Mouse (Mus musculus): ENCODE results near the gene Olfr1501. TPM values are rescaled to one million over a fixed set of nuclear protein-coding genes. Genes with fewer than 3 reads are reported as not detected.
"Not testable (repeated sequence)": the region's sequence is repeated elsewhere in the genome, so short reads cannot be mapped to it uniquely, and the experiment has no call there.

The Olfr1501 gene
- not detected in 2 replicates for polyA plus RNA-seq (2012; rRNA removed)

DNA sequence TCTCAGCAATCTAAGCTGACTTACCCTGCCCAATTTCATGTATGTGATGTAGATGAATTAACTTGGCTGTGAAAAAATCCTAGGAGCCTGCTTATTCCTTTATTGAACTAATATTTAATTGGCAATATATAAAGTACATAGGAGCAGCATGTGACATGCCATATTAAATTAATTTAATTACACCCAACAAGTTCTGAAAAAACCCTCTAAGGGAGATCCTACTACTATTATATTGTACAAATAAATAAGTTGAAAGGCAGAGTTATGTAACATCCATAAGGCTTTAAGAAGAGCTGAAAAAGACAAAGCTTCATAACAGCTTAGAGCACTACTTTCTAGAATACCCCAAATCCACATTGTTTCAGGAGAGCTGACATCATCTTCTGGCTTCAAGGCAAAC is at the start of gene Olfr1501:
Gene Olfr1501, minus strand, starts transcription at position 101 of the 400 bp plus-strand sequence.
- H3K4me1 ChIP-seq (ENCODE audit: control insufficient read depth, insufficient read depth, low read length); H3K27ac ChIP-seq (ENCODE audit: insufficient read depth, low read length); H3K4me3 ChIP-seq (ENCODE audit: insufficient read depth, low read length): not testable (repeated sequence)

DNA sequence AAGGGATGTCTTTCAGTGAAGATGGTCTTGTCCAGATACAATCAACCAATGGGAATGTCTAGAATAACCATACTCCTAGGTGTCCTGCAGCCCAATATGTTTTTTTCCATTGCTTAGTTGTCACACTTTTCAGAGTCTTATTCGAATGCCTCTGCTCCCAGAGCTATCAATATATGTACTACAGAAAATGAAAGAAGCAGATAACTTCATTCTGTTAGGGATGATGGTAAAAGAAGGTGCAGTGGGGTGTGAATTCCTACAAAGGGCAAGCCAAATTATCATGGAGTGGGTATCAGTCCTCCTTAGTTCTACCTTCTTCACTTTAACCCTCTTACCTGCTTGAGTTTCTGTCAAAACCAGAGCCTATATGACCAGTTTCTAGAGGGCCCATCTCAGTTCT is 47.3 kb upstream of the Olfr1501 start, which contains the start of gene Olfr1504:
Gene Olfr1504, minus strand, starts transcription at position 101 of the 400 bp plus-strand sequence.
- no peak within 1 kb of the TSS for H3K4me3 ChIP-seq (ENCODE audit: insufficient read depth, low read length)
- TF ChIP-seq POLR2A (IDR thresholded peaks at IDR 0.05; ENCODE audit: extremely low read depth, insufficient read depth, low read length) (no peak), CTCF (IDR thresholded peaks at IDR 0.05; ENCODE audit: extremely low read depth, insufficient read depth, low read length) (no peak)
- no peaks in the 10 kb centered on the region for H3K4me1 ChIP-seq (ENCODE audit: control insufficient read depth, insufficient read depth, low read length)
- H3K27ac ChIP-seq (ENCODE audit: insufficient read depth, low read length): no peak within 1 kb of the TSS

DNA sequence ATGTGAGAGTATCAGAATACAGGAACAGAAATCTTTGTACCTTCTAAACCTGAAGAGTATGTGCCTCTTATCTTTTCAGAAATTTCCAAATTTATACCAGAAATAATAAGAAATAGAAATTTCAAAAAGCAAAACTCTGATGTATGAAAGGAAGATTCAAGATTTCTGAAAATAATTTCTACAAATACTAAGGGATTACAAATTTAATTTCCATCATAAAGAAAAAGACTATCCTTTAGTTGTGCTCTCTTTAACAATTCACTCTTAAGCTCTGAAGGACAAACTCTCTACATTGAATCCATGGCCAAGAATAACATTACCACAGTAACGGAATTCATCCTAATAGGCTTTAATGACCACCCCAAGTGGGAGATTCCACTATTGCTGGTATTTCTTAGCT is 11.0 kb upstream of the Olfr1501 start, which contains the start of gene Olfr1502:
Gene Olfr1502, plus strand, starts transcription at position 301 of the 400 bp plus-strand sequence.
- no peak within 1 kb of the TSS for H3K4me3 ChIP-seq (ENCODE audit: insufficient read depth, low read length)
- H3K4me1 ChIP-seq (ENCODE audit: control insufficient read depth, insufficient read depth, low read length): no peaks in the 10 kb centered on the region
- TF ChIP-seq CTCF (IDR thresholded peaks at IDR 0.05; ENCODE audit: extremely low read depth, insufficient read depth, low read length): no peak
- TF ChIP-seq POLR2A (IDR thresholded peaks at IDR 0.05; ENCODE audit: extremely low read depth, insufficient read depth, low read length): no peak
- no peak within 1 kb of the TSS for H3K27ac ChIP-seq (ENCODE audit: insufficient read depth, low read length)

DNA sequence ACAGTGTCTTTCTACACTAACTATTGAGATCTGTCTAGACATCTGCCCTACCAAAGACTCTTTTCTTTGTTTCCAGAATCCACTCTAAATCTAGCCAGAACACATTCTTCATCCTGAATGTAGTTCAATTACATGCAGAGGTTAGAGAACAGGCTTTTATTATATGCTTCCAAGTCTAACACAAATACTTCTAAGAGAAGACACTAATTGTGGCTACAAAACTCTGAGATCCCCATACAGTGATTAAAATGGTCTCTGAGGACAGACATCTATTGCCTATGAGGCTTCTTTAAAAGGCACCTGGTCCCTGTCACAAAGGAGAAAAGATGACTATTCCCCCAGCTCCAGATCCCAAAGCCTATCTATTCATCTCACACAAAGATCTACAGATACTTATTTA is 20.1 kb downstream of the Olfr1501 start, which contains the start of gene Olfr1500:
Gene Olfr1500, minus strand, starts transcription at position 101 of the 400 bp plus-strand sequence.
- TF ChIP-seq CTCF (IDR thresholded peaks at IDR 0.05; ENCODE audit: extremely low read depth, insufficient read depth, low read length) (no peak), POLR2A (IDR thresholded peaks at IDR 0.05; ENCODE audit: extremely low read depth, insufficient read depth, low read length) (no peak)

DNA sequence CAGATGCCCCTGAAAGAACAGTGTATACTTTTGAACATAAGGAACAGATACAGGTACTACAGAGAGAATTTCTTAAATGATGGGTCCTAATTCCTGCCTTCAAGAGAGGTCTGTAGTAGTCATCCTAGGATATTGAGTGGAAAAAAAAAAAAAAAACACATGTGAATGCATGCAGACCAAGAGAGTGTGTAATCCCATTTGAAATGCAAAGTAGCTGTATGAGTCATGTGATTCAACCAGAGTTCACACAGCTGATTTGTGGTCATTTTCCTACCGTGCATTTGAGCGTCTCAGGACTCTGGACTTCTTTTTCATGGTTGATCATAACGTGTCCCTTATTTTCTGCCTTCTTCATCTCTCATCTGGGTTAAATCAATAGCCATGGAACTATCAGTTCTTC is 22.0 kb downstream of the Olfr1501 start:
- TF ChIP-seq POLR2A (IDR thresholded peaks at IDR 0.05; ENCODE audit: extremely low read depth, insufficient read depth, low read length): no peak
- no peak for TF ChIP-seq CTCF (IDR thresholded peaks at IDR 0.05; ENCODE audit: extremely low read depth, insufficient read depth, low read length)
- Histone ChIP-seq H3K4me1 (ENCODE audit: control insufficient read depth, insufficient read depth, low read length) (no peaks in the 10 kb centered on the region), H3K4me3 (ENCODE audit: insufficient read depth, low read length) (no peak overlapping the region), H3K27ac (ENCODE audit: insufficient read depth, low read length) (no peak overlapping the region)

More for the DNA sequence above, 20.1 kb downstream of the Olfr1501 start, which contains the start of gene Olfr1500:
- Histone ChIP-seq H3K4me3 (ENCODE audit: insufficient read depth, low read length) (no peak within 1 kb of the TSS), H3K4me1 (ENCODE audit: control insufficient read depth, insufficient read depth, low read length) (no peaks in the 10 kb centered on the region), H3K27ac (ENCODE audit: insufficient read depth, low read length) (no peak within 1 kb of the TSS)

DNA sequence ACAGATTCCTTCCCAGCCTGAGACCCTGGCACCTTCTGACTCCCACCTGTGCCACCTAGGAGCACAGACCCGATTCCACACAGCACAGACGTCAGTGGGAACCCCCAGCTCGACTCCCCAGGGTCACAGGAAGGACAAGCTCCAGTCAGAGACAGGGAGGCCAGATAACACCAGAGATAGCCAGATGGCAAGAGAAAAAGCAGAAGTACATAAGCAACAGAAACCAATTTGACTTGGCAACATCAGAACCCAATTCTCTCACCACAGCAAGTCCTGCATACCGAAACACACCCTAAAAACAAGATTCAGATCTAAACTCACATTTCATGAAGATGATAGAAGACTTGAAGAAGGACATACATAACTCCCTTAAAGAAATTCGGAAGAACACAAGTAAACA is 29.6 kb downstream of the Olfr1501 start:
- H3K4me1 ChIP-seq (ENCODE audit: control insufficient read depth, insufficient read depth, low read length): no peaks in the 10 kb centered on the region
- H3K4me3 ChIP-seq (ENCODE audit: insufficient read depth, low read length): no peak overlapping the region
- TF ChIP-seq CTCF (IDR thresholded peaks at IDR 0.05; ENCODE audit: extremely low read depth, insufficient read depth, low read length) (no peak), POLR2A (IDR thresholded peaks at IDR 0.05; ENCODE audit: extremely low read depth, insufficient read depth, low read length) (no peak)
- no peak overlapping the region for H3K27ac ChIP-seq (ENCODE audit: insufficient read depth, low read length)

DNA sequence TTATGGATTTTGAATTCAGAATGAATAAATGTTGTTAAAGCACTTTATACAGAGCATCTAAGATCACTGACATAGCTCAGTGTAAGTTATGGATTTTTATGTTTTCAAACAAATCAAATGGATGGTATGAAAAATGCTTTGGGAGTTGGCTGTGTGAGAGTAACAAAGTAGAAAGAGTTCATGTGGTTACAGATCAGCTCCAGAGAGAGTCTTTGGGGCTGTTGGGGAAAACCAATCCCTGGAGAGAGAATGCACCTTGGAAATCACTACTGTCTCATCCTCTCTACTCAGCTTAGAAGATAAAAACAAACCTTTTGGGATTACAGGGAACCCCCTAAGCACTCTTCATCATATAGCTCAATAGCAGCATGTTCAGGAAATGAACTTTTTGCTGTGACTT is 31.1 kb downstream of the Olfr1501 start, which contains the start of gene Olfr1499:
Gene Olfr1499, minus strand, starts transcription at position 101 of the 400 bp plus-strand sequence.
- TF ChIP-seq POLR2A (IDR thresholded peaks at IDR 0.05; ENCODE audit: extremely low read depth, insufficient read depth, low read length) (no peak), CTCF (IDR thresholded peaks at IDR 0.05; ENCODE audit: extremely low read depth, insufficient read depth, low read length) (no peak)
- Histone ChIP-seq H3K4me3 (ENCODE audit: insufficient read depth, low read length) (no peak within 1 kb of the TSS), H3K4me1 (ENCODE audit: control insufficient read depth, insufficient read depth, low read length) (no peaks in the 10 kb centered on the region), H3K27ac (ENCODE audit: insufficient read depth, low read length) (no peak within 1 kb of the TSS)

DNA sequence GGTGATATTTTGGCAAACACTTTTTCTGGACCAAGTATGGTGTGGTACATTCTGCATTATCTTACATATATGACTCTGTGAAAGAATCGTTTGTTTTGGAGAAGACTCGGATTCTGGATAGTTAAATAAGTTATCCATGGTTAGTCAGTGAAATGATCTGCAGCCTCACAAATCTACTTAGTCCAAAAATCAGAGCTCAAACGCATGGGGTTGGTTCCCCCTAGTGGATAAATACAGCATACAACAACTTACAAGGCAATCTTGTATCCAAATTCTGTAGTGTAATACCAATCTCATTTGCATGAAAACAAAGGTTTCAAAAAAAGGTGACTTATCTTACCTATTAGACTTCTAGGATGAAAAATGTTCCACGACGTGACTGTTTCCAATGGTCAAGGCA is 31.7 kb downstream of the Olfr1501 start:
- TF ChIP-seq POLR2A (IDR thresholded peaks at IDR 0.05; ENCODE audit: extremely low read depth, insufficient read depth, low read length) (no peak), CTCF (IDR thresholded peaks at IDR 0.05; ENCODE audit: extremely low read depth, insufficient read depth, low read length) (0 out of 2 replicates have a peak, but pooled peaks have one; percentile 2)
- Histone ChIP-seq H3K4me1 (ENCODE audit: control insufficient read depth, insufficient read depth, low read length) (no peaks in the 10 kb centered on the region), H3K27ac (ENCODE audit: insufficient read depth, low read length) (no peak overlapping the region), H3K4me3 (ENCODE audit: insufficient read depth, low read length) (no peak overlapping the region)

DNA sequence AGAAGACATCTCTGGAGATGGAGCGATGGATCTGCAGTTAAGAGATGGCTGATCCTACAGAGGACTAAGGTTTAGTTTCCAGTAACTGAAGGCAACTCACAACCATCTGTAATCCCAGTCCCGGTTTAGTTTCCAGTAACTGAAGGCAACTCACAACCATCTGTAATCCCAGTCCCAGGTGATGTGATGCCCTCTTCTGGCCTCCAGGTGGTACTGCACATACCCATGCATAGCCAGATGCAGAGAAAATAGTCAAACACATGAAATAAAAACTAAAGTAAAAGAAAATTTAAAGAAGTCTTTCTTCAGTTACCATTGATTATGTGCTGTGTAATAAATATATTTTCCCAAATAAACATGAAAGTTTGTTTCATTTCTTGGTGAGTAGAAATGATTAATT is 37.7 kb downstream of the Olfr1501 start:
- TF ChIP-seq POLR2A (IDR thresholded peaks at IDR 0.05; ENCODE audit: extremely low read depth, insufficient read depth, low read length) (no peak), CTCF (IDR thresholded peaks at IDR 0.05; ENCODE audit: extremely low read depth, insufficient read depth, low read length) (0 out of 2 replicates have a peak, but pooled peaks have one; percentile 2)
- Histone ChIP-seq H3K4me1 (ENCODE audit: control insufficient read depth, insufficient read depth, low read length) (no peaks in the 10 kb centered on the region), H3K27ac (ENCODE audit: insufficient read depth, low read length) (no peak overlapping the region), H3K4me3 (ENCODE audit: insufficient read depth, low read length) (no peak overlapping the region)

DNA sequence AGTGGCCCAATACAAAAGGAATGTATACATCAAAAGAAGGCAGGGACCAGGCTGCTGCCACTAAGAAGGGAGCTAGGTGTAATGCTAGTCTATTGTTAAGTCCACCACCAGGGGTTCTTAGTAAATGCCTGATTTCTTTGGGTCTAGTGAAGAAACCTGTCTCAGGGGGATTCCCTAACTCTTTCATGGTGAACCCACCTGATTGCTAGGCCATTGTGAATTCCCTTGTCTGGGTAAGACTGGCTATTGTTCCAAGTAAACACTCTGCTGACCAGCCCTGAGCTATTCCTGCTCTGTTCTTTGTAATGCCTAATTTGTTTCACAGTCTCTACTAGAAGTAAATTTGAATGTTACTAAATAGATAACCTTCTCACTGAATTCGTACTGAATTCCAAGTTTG is 45.0 kb downstream of the Olfr1501 start:
- not testable (repeated sequence) for H3K27ac ChIP-seq (ENCODE audit: insufficient read depth, low read length); H3K4me1 ChIP-seq (ENCODE audit: control insufficient read depth, insufficient read depth, low read length); H3K4me3 ChIP-seq (ENCODE audit: insufficient read depth, low read length)
